Mouse (Mus musculus) liver, postnatal 0 days (tissue): ENCODE measurements at regions not wholly inside any gene's neighbourhood (a gene's known extent, or its start where the extent isn't known, plus 50 kb on each side); places are given as distances from the start of the nearest gene placed in this dataset.

Experiments used
- ATAC-seq: fragments of 200-750 bp; cut with Nextera tagmentation; 2 replicates; pipeline ENCODE4 v1.8.0; 2017; ENCODE audit warnings: mild to moderate bottlenecking, moderate library complexity
- DNase-seq: peaks from one replicate; pipeline ENCODE4 v3.0.0-alpha.2; 2016
- H3K27ac ChIP-seq: fragments of 300-500 bp; sonication (generic); 2 replicates; pipeline ENCODE4 v1.5.1; 2014; ENCODE audit warnings: antibody characterized with exemption, moderate library complexity, mild to moderate bottlenecking, low read depth
- H3K27me3 ChIP-seq: fragments of 300-500 bp; sonication (generic); 2 replicates; pipeline ENCODE4 v1.6.1; 2014; ENCODE audit warnings: low read length, control low read depth, mixed read lengths; ENCODE audit not compliant: insufficient read depth
- H3K36me3 ChIP-seq: fragments of 300-500 bp; sonication (generic); replicated peaks from 2 replicates; pipeline ENCODE4 v1.6.1; 2014; ENCODE audit warnings: mild to moderate bottlenecking, control low read depth, low read length, moderate library complexity, mixed read lengths; ENCODE audit not compliant: insufficient read depth
- H3K4me1 ChIP-seq: fragments of 300-500 bp; sonication (generic); 2 replicates; pipeline ENCODE4 v1.6.1; 2014; ENCODE audit warnings: antibody characterized with exemption, mild to moderate bottlenecking, control low read depth; ENCODE audit not compliant: insufficient read depth
- H3K4me2 ChIP-seq: fragments of 300-500 bp; sonication (generic); 2 replicates; pipeline ENCODE4 v1.6.1; 2014; ENCODE audit warnings: low read depth, mild to moderate bottlenecking, low read length, moderate library complexity, mixed read lengths
- H3K4me3 ChIP-seq: fragments of 300-500 bp; sonication (generic); 2 replicates; pipeline ENCODE4 v1.5.1; 2014; ENCODE audit warnings: low read depth, low read length
- H3K9ac ChIP-seq: fragments of 300-500 bp; sonication (generic); replicated peaks from 2 replicates; pipeline ENCODE4 v1.6.1; 2014; ENCODE audit warnings: mild to moderate bottlenecking, moderate library complexity
- H3K9me3 ChIP-seq: fragments of 300-500 bp; sonication (generic); 2 replicates; pipeline ENCODE4 v1.6.1; 2016; ENCODE audit warnings: mild to moderate bottlenecking, control low read depth, low read length, mixed read lengths
- CTCF ChIP-seq: sonication (generic); IDR thresholded peaks from 2 replicates; pipeline ENCODE4 v1.5.1; 2016; ENCODE audit warnings: antibody characterized with exemption, low read depth
- EP300 ChIP-seq: IDR thresholded peaks from 2 replicates; pipeline ENCODE4 v1.6.1; 2016; ENCODE audit warnings: antibody characterized with exemption, low read depth, mild to moderate bottlenecking
- WGBS: fragments of 180-500 bp; shearing (Covaris S2); extraction: QIAGEN DNeasy Blood & Tissue Kit; methylation state at CpG from one replicate; pipeline ENCODE4 v1.1.7; 2014; ENCODE audit not compliant: insufficient replicate concordance; 5-methylcytosine and 5-hydroxymethylcytosine counted together

DNA sequence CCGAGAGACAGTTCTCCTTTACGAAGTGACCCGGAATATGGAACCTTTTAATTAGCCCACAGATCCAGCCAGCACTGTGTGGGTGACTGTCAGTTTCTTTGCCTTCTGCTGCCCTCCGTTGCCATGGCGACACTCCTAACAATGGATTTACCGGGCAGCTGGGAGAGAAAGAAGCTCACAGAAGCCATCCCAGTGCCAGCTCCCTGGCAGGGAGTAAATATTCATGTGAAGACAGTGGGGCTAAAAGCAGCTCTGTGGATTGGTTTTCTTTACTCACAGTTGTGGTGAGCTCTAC lies 131.3 kb downstream of the Med10 start:
- TF ChIP-seq EP300 (no peak), CTCF (no peak)
- ATAC-seq (no peak), DNase-seq (no peak)
- Histone ChIP-seq H3K9me3 (no peaks in the 10 kb centered on the region), H3K9ac (no peak overlapping the region), H3K27me3 (no peaks in the 10 kb centered on the region), H3K27ac (no peak overlapping the region), H3K4me3 (no peak overlapping the region), H3K36me3 (no peaks in the 10 kb centered on the region), H3K4me2 (no peak overlapping the region), H3K4me1 (no peaks in the 10 kb centered on the region)
- WGBS: 61% methylated on average over 6 of the region's 6 CpGs

DNA sequence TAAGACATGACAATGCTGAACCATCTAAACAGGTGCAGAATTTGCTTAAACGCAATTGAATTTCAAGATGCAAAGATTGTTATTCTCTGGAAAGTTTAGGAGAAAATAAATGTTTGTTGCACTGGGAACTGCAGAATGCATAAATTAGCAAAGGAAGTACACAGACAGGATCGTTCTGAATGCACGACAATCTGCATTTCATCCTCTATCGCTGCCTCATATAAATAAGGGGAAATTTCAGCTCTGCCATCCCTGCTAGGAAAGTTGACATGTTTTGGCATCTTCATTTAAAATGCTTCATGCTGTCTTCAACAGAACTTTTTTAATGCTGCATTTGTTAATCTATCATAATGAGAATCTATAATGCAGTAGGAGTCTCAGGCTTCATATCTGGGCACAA lies 137.6 kb downstream of the Med10 start:
- WGBS: 82% methylated on average over 4 of the region's 4 CpGs
- H3K36me3 ChIP-seq: no peaks in the 10 kb centered on the region
- H3K27me3 ChIP-seq: no peaks in the 10 kb centered on the region
- no peak for ATAC-seq
- H3K9ac ChIP-seq: no peak overlapping the region
- H3K9me3 ChIP-seq: no peaks in the 10 kb centered on the region
- H3K4me3 ChIP-seq: no peak overlapping the region
- no peaks in the 10 kb centered on the region for H3K4me1 ChIP-seq
- TF ChIP-seq EP300 (no peak), CTCF (no peak)
- no peak overlapping the region for H3K27ac ChIP-seq
- no peak overlapping the region for H3K4me2 ChIP-seq
- no peak for DNase-seq

DNA sequence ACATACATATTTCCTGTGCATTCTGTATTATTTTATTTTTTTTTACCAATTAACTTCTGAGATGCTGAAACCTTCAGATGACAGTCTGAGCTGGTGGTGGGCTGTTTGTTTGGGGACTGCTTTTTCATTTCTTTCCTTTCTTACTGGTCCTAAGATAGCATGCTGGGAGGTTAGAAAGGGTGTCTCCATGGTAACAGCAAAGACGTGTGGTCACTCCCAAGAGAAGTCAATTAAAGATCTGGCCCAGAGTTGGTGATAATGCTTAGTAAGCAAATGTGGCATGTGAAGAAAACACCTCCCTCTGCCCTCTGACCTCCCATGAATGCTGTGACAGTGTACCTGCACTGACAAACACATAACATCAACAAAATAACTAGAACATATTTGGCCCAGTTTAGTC lies 142.5 kb downstream of the Med10 start:
- Histone ChIP-seq H3K4me1 (no peaks in the 10 kb centered on the region), H3K36me3 (no peaks in the 10 kb centered on the region), H3K9me3 (no peaks in the 10 kb centered on the region), H3K4me3 (no peak overlapping the region), H3K4me2 (no peak overlapping the region), H3K9ac (no peak overlapping the region), H3K27me3 (no peaks in the 10 kb centered on the region), H3K27ac (no peak overlapping the region)
- ATAC-seq (no peak), DNase-seq (no peak)
- 26% methylated on average over 1 of the region's 1 CpGs for WGBS
- TF ChIP-seq EP300: no peak
- no peak for TF ChIP-seq CTCF

DNA sequence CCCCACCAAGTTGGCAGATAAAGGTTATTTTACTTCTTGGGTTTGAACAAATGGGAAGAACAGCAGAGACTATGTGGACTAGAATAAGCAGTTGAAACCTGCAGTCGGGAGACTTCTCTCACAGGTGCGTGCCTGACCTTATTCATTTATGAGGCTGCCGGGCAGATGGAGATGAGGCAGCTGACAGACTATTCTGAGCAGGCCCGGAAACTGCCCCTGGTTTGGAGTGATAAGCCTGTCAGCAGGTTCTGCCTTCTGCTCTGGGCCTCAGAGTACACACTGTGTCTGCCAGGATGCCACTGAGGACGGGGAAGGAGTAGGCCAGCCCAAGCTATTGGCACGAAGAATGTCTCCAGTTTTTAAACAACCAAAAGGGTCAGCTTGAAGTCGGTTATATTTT lies 144.4 kb downstream of the Med10 start:
- H3K4me3 ChIP-seq: no peak overlapping the region
- 57% methylated on average over 7 of the region's 7 CpGs for WGBS
- ATAC-seq (no peak), DNase-seq (no peak)
- no peak overlapping the region for H3K9ac ChIP-seq
- H3K27ac ChIP-seq: no peak overlapping the region
- no peaks in the 10 kb centered on the region for H3K4me1 ChIP-seq
- H3K36me3 ChIP-seq: no peaks in the 10 kb centered on the region
- H3K27me3 ChIP-seq: no peaks in the 10 kb centered on the region
- H3K9me3 ChIP-seq: no peaks in the 10 kb centered on the region
- no peak overlapping the region for H3K4me2 ChIP-seq
- TF ChIP-seq CTCF (no peak), EP300 (no peak)

DNA sequence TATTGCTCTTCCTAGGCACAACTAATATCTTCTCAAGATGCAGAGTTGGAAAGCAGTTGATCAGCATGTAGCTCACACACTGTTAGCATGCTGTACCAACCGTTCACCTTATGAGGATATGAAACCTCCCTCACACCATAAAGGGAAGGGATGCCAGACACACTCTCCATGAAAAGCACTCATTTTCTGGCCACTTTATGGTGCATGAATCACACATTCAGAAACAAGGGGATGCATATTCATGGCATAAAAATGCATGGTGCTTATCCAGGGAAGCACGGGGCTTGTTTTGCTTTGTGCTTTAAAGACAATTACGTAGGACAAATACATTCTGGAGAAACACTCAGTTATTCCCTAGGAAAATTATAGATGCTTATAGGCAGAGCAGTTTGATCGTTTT lies 149.9 kb downstream of the Med10 start:
- ATAC-seq: no peak
- no peaks in the 10 kb centered on the region for H3K9me3 ChIP-seq
- H3K36me3 ChIP-seq: no peaks in the 10 kb centered on the region
- H3K9ac ChIP-seq: no peak overlapping the region
- DNase-seq: no peak
- no peak overlapping the region for H3K27ac ChIP-seq
- no peak overlapping the region for H3K4me3 ChIP-seq
- H3K4me1 ChIP-seq: no peaks in the 10 kb centered on the region
- 72% methylated on average over 4 of the region's 4 CpGs for WGBS
- no peak overlapping the region for H3K4me2 ChIP-seq
- H3K27me3 ChIP-seq: no peaks in the 10 kb centered on the region
- no peak for TF ChIP-seq EP300
- TF ChIP-seq CTCF: no peak

DNA sequence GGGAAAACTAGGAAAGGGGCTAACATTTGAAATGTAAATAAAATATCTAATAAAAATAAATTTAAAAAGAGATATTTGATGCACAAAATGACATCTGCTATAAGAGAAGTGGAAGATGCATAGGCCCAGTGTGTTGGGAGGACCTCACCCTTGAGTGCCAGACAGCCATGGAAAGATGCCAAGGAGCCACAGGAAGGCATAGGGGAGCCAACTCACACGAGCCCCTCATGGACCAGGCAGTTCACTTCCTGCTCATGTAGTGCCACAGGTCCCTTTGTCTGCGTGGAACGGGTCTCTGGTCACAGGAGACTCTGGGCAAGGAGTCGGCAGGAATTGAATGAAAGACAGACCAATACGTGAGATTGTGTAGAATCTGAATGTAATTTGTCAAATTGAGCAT lies 152.0 kb downstream of the Med10 start:
- Histone ChIP-seq H3K27ac (no peak overlapping the region), H3K9ac (no peak overlapping the region), H3K27me3 (no peaks in the 10 kb centered on the region), H3K9me3 (no peaks in the 10 kb centered on the region), H3K4me3 (no peak overlapping the region), H3K4me2 (no peak overlapping the region), H3K36me3 (no peaks in the 10 kb centered on the region), H3K4me1 (no peaks in the 10 kb centered on the region)
- WGBS: 58% methylated on average over 5 of the region's 5 CpGs
- DNase-seq (no peak), ATAC-seq (no peak)
- no peak for TF ChIP-seq EP300
- TF ChIP-seq CTCF: no peak

DNA sequence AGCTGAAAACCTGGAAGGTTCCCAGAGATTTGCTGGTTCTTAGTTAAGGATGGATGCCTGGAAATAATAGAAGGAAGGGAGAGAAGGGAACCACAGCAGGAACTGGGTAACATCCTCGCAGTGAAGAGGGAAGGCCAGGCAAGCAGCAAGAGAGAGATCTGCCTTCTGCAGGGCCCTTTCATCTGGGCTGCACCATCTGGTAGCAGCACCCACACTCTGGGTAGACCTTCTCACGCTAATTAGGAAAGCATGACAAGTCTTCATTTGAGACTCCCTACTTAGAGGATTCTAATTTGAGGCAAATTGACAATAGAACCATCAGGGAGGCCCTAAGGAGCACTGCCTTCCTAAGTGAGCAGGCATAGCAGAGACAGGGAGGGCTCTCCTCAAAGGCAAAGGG lies 153.3 kb downstream of the Med10 start:
- Histone ChIP-seq H3K27ac (no peak overlapping the region), H3K4me1 (no peaks in the 10 kb centered on the region), H3K9ac (no peak overlapping the region), H3K9me3 (no peaks in the 10 kb centered on the region), H3K27me3 (no peaks in the 10 kb centered on the region), H3K36me3 (no peaks in the 10 kb centered on the region), H3K4me2 (no peak overlapping the region), H3K4me3 (no peak overlapping the region)
- DNase-seq (no peak), ATAC-seq (no peak)
- TF ChIP-seq EP300: no peak
- TF ChIP-seq CTCF: no peak
- 45% methylated on average over 2 of the region's 2 CpGs for WGBS
